Comparison of ENCODE assay signal across 24 mouse cellular contexts in genomic region chr1:153836036-153836435, GRCm38 (mm10). TPM values are rescaled to one million over a fixed set of nuclear protein-coding genes. Genes with fewer than 3 reads are reported as not detected.
"Had no signal": no experiment of that assay in that cellular context is flagged by ENCODE, and none has a peak within 500 bp of the region (broad histone marks: within the 10 kb centered on the region; RNA-seq: fewer than 3 reads in every experiment).

No protein-coding gene starts in this region.

- H3K27me3 ChIP-seq: kidney, embryonic 15.5 days; liver, embryonic 13.5 days; megakaryocyte, embryonic 14.5 days; midbrain, embryonic 13.5 days; neural tube, embryonic 13.5 days had no signal

- H3K36me3 ChIP-seq: kidney, embryonic 15.5 days; liver, embryonic 13.5 days; midbrain, embryonic 10.5 days; midbrain, embryonic 13.5 days; neural tube, embryonic 13.5 days had no signal

- ATAC-seq: midbrain, embryonic 13.5 days; midbrain, embryonic 16.5 days had no signal

- H3K9ac ChIP-seq: kidney, embryonic 15.5 days; liver, embryonic 13.5 days; lung, embryonic 14.5 days; midbrain, embryonic 13.5 days; neural tube, embryonic 13.5 days had no signal

- H3K4me1 ChIP-seq: kidney, embryonic 15.5 days; liver, embryonic 13.5 days; megakaryocyte, embryonic 14.5 days; midbrain, embryonic 10.5 days; midbrain, embryonic 13.5 days; neural tube, embryonic 13.5 days had no signal

- H3K27ac ChIP-seq: kidney, embryonic 15.5 days; left cerebral cortex, adult 2 months; liver, embryonic 13.5 days; midbrain, embryonic 10.5 days; midbrain, embryonic 13.5 days; neural tube, embryonic 13.5 days had no signal

- DNase-seq: kidney, postnatal 10 days; kidney, postnatal 36 days; layer of hippocampus, postnatal 36 days; liver, embryonic 13.5 days; lung, embryonic 14.5 days; lung, postnatal 10 days; lung, postnatal 36 days; thymus, adult 18-20 months; thymus, postnatal 4 days had no signal

- H3K4me2 ChIP-seq: kidney, embryonic 15.5 days; liver, embryonic 13.5 days; lung, embryonic 14.5 days; midbrain, embryonic 13.5 days; neural tube, embryonic 13.5 days had no signal

- H3K4me3 ChIP-seq: kidney, embryonic 15.5 days; left cerebral cortex, adult 2 months; liver, embryonic 13.5 days; megakaryocyte, embryonic 14.5 days; midbrain, embryonic 10.5 days; midbrain, embryonic 13.5 days; myocyte; neural tube, embryonic 13.5 days had no signal

- H3K9me3 ChIP-seq: kidney, embryonic 15.5 days; liver, embryonic 13.5 days; midbrain, embryonic 10.5 days; midbrain, embryonic 13.5 days had no signal

RNA-seq across cellular contexts. Expression of gene Rgsl1, which starts 7.9 kb away (rescaled TPM):
- polyA plus RNA-seq: kidney, embryonic 15.5 days; liver, adult 2 months; liver, embryonic 13.5 days; lung, embryonic 14.5 days; midbrain, embryonic 10.5 days; myocyte; small intestine, adult 2 months; spleen, adult 2 months had no signal

RNA-seq across cellular contexts. Expression of gene Teddm1b, which starts 38.1 kb away (rescaled TPM):
- polyA plus RNA-seq: small intestine, adult 2 months; spleen, adult 2 months; testis, adult 2 months had no signal

RNA-seq across cellular contexts. Expression of gene Teddm1a, which starts 55.5 kb away (rescaled TPM):
- polyA plus RNA-seq: kidney, embryonic 15.5 days; limb, embryonic 11.5 days; limb, embryonic 14.5 days; liver, adult 2 months; liver, embryonic 13.5 days; lung, embryonic 14.5 days; midbrain, embryonic 10.5 days; midbrain, embryonic 13.5 days; midbrain, embryonic 16.5 days; myocyte; neural tube, embryonic 13.5 days; small intestine, adult 2 months; spleen, adult 2 months; stomach, embryonic 16.5 days; testis, adult 2 months had no signal
